Mouse (Mus musculus) stomach, embryonic 15.5 days (tissue): Measurements from ENCODE around the gene Oaf. TPM values are rescaled to one million over a fixed set of nuclear protein-coding genes. Genes with fewer than 3 reads are reported as not detected.

Experiments used
- ATAC-seq: fragments of 200-750 bp; cut with Nextera tagmentation; 2 replicates; pipeline ENCODE4 v1.8.0; 2017; ENCODE audit warnings: low read depth, moderate number of reproducible peaks, moderate TSS enrichment; ENCODE audit not compliant: insufficient read depth, low FRiP score
- H3K27ac ChIP-seq: fragments of 300-500 bp; sonication (generic); 2 replicates; pipeline ENCODE4 v1.5.1; 2015; ENCODE audit warnings: mild to moderate bottlenecking, inconsistent platforms
- H3K27me3 ChIP-seq: fragments of 300-500 bp; sonication (generic); replicated peaks from 2 replicates; pipeline ENCODE4 v1.6.1; 2015; ENCODE audit warnings: inconsistent platforms
- H3K36me3 ChIP-seq: fragments of 300-500 bp; sonication (generic); 2 replicates; pipeline ENCODE4 v1.6.1; 2015; ENCODE audit warnings: inconsistent platforms
- H3K4me1 ChIP-seq: fragments of 300-500 bp; sonication (generic); 2 replicates; pipeline ENCODE4 v1.6.1; 2015; ENCODE audit warnings: inconsistent platforms
- H3K4me2 ChIP-seq: fragments of 300-500 bp; sonication (generic); 2 replicates; pipeline ENCODE4 v1.6.1; 2015; ENCODE audit warnings: mild to moderate bottlenecking, inconsistent platforms
- H3K4me3 ChIP-seq: fragments of 300-500 bp; sonication (generic); replicated peaks from 2 replicates; pipeline ENCODE4 v1.5.1; 2015; ENCODE audit warnings: inconsistent platforms
- H3K9ac ChIP-seq: fragments of 300-500 bp; sonication (generic); 2 replicates; pipeline ENCODE4 v1.6.1; 2015; ENCODE audit warnings: inconsistent platforms
- H3K9me3 ChIP-seq: fragments of 300-500 bp; sonication (generic); 2 replicates; pipeline ENCODE4 v1.6.1; 2016; ENCODE audit warnings: inconsistent platforms
- WGBS: fragments of 180-500 bp; shearing (Covaris S2); methylation state at CpG from one replicate; pipeline ENCODE4 v1.1.7; 2015; 5-methylcytosine and 5-hydroxymethylcytosine counted together
- polyA plus RNA-seq: library from polyadenylated mRNA; unstranded; fragments of >200 nt; fragmentation: Nextera tagmentation; extraction: Ambion mirVana; gene quantifications from 2 replicates; pipeline ENCODE4 v1.2.1, GENCODE M21; 2015

Gene Oaf
- polyA plus RNA-seq, 1 experiment from 2014 or later, result 65.7 TPM

DNA sequence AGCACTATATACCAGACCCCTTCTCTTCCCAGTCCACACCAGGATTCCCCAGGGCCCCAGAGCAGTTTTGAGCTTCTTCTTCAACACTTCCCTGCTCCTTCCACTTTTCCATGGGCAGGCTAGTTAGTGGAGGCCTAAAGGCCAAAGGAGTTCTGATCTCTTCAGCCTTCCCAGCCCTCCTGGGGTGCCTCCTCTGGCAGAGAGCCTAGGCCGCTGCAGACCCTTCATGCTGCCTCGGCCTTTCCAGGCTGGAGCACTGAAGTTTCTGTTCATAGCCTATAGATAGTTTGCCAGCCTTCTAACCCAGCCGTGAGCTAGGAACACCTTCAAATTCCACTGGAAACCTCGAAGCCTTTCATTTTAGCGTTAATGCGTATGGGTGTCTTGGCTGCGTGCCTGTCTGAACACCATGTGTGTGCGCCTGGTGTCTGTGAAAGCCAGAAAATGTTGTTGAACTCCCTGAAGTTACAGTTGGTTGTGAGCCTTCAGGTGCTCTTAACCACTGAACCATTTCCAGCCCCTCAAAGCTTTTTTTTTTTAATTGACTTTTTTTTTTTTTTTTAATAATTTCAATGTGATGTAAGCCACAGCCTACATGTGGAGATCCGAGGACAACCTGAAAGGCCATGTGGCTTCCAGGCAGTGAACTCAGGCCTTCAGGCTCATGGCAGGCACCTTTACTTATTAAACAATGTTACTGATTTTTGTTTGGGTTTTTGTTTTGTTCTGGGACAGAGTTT is 23.3 kb upstream of the Oaf start:
- Histone ChIP-seq H3K27me3 (no peaks in the 10 kb centered on the region), H3K4me3 (no peak overlapping the region), H3K9ac (no peak overlapping the region), H3K4me2 (no peak overlapping the region), H3K27ac (peak overlapping the region; percentile 95), H3K4me1 (peaks cover 30% of the 10 kb centered on the region), H3K36me3 (no peaks in the 10 kb centered on the region), H3K9me3 (no peaks in the 10 kb centered on the region)
- no peak for ATAC-seq
- 48% methylated on average over 9 of the region's 9 CpGs for WGBS

DNA sequence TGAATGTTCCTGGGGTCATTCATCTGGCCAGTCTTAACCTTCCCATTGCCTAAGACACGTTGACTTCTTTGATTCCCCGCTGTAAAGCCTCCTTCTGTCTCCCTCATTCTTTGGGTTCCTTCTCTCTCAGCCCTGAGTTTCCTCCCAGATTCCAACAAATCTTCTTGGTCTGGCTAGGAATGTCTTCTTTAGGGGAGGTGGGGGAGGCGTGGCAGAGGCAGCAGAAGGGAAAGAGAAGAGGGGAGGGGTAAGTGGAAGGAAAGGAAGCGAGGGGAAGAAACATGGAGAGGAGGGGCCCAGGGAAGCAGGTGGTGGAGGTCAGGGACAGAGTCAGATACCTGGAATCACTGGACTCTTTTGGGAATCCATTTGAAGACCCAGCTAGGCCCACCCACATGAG is 22.7 kb upstream of the Oaf start:
- no peaks in the 10 kb centered on the region for H3K9me3 ChIP-seq
- peak overlapping the region; percentile 95 for H3K27ac ChIP-seq
- H3K36me3 ChIP-seq, result no peaks in the 10 kb centered on the region
- peaks cover 30% of the 10 kb centered on the region for H3K4me1 ChIP-seq
- H3K9ac ChIP-seq, result no peak overlapping the region
- H3K4me2 ChIP-seq, result no peak overlapping the region
- no peak overlapping the region for H3K4me3 ChIP-seq
- WGBS, result 48% methylated on average over 4 of the region's 4 CpGs
- no peak for ATAC-seq
- no peaks in the 10 kb centered on the region for H3K27me3 ChIP-seq

DNA sequence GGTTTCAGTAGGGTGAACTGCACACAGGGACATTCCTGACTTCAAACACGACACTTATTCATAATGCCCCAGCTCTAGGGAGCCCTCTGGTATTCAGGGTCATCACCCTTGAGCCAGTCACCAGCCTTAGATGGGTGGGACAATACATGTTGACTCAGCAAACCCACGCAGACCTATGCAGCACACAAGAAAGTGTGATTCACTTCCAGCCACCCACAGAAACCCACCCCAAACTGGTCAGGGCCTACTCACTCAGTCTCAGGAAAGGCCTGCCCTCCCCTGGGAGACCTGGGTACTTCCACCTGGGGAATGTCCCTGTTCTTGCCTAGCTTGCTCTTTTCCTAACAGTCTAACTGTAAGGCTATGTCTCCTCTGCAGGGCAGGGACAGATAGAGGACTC is 22.2 kb upstream of the Oaf start:
- Histone ChIP-seq H3K27me3 (no peaks in the 10 kb centered on the region), H3K4me1 (peaks cover 30% of the 10 kb centered on the region), H3K4me3 (no peak overlapping the region), H3K4me2 (no peak overlapping the region), H3K9ac (no peak overlapping the region), H3K36me3 (no peaks in the 10 kb centered on the region), H3K27ac (peak overlapping the region; percentile 95), H3K9me3 (no peaks in the 10 kb centered on the region)
- 29% methylated on average over 2 of the region's 2 CpGs for WGBS
- ATAC-seq, result 0 out of 2 replicates have a peak, but pooled peaks have one; percentile 4

DNA sequence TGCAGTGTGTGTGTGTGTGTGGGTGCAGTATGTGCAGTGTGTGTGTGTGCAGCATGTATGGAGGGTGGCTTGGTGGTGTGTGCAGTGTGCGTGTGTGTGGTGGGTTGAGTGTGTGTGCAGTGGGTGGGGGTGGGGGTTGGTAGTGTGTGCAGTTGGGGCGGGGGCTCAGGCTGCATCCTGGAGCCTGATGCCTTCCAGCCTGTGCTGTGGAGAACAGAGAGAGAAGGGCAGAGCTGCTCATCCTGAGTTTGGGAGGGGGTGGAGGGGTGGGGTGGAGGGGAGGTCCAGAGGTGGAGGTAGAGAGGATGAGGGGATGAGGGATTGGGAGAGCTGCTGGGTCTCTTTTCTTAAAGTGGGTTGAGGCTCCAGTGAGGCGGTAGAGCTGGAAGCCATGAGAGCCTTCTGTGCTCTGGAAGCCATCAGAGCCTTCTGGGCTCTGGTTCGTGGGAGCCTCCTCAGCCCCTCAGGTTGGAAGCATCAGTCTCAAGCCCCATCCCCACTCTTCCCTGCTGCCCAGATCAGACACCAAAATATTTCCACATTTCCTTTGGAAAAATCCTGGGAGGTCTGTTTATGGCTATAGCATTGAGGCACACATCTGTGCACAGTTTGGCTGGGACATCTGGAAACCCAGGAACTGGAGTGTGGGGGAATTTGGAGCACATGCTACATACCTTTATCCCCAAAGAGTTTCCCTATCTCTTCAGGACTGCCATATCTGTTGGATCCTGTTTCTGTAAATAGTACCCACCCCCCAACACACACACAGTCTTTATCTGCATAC is 21.6 kb upstream of the Oaf start:
- H3K9me3 ChIP-seq, result no peaks in the 10 kb centered on the region
- no peaks in the 10 kb centered on the region for H3K27me3 ChIP-seq
- H3K9ac ChIP-seq, result no peak overlapping the region
- no peaks in the 10 kb centered on the region for H3K36me3 ChIP-seq
- H3K27ac ChIP-seq, result peak overlapping the region; percentile 95
- ATAC-seq, result peak; percentile 31; the same call in 1 of the 2 replicates
- peaks cover 30% of the 10 kb centered on the region for H3K4me1 ChIP-seq
- WGBS, result 49% methylated on average over 3 of the region's 4 CpGs
- no peak overlapping the region for H3K4me2 ChIP-seq
- H3K4me3 ChIP-seq, result no peak overlapping the region

DNA sequence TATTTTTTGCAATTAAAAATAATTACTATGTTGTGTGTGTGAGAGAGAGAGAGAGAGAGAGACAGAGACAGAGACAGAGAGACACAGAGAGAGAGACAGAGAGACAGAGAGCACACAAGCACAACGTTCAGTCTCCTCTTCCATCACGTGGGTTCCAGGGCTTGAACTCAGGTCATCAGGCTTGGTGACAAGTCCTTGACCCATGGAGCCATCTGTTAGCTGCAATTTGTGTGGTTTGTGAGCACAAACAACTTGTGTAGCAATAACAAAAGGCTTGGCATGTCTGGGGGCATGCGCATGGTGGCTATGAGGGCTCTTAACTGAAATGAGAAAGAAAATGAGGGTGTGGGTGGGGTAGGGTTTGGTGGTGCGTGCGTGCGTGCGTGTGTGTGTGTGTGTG is 20.9 kb upstream of the Oaf start:
- peak overlapping the region; percentile 95 for H3K27ac ChIP-seq
- WGBS, result 66% methylated on average over 7 of the region's 7 CpGs
- H3K36me3 ChIP-seq, result no peaks in the 10 kb centered on the region
- no peak overlapping the region for H3K4me2 ChIP-seq
- H3K9ac ChIP-seq, result no peak overlapping the region
- no peaks in the 10 kb centered on the region for H3K9me3 ChIP-seq
- no peak overlapping the region for H3K4me3 ChIP-seq
- peaks cover 30% of the 10 kb centered on the region for H3K4me1 ChIP-seq
- ATAC-seq, result no peak
- no peaks in the 10 kb centered on the region for H3K27me3 ChIP-seq

DNA sequence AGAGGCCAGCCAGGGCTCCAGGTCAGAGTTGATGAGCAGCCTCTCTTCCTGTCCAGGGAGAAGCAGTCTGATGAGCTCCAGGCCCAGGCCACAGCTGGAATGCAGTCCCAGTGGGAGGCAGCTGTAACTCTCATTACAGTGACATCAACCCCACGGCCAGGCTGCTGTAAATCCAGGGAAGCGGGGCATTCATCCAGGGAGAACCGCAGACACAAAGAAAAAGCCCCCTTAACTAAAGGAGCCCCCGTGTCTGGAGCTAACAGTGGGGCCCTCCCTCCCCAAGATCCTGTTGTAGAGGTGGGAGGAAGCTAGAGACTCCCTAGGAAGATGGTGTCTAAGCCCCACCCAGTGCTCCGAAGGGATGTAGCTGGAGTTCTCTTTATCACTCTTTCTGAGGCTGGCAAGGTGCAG is 13.6 kb upstream of the Oaf start:
- H3K9me3 ChIP-seq, result no peaks in the 10 kb centered on the region
- H3K4me3 ChIP-seq, result no peak overlapping the region
- H3K36me3 ChIP-seq, result no peaks in the 10 kb centered on the region
- H3K27me3 ChIP-seq, result no peaks in the 10 kb centered on the region
- H3K4me2 ChIP-seq, result peak overlapping the region; percentile 10
- ATAC-seq, result peak; percentile 63; the same call in 1 of the 2 replicates
- H3K9ac ChIP-seq, result no peak overlapping the region
- H3K4me1 ChIP-seq, result peaks cover 10% of the 10 kb centered on the region; the same call in 1 of the 2 replicates
- 29% methylated on average over 5 of the region's 5 CpGs for WGBS
- H3K27ac ChIP-seq, result peak overlapping the region; percentile 80

DNA sequence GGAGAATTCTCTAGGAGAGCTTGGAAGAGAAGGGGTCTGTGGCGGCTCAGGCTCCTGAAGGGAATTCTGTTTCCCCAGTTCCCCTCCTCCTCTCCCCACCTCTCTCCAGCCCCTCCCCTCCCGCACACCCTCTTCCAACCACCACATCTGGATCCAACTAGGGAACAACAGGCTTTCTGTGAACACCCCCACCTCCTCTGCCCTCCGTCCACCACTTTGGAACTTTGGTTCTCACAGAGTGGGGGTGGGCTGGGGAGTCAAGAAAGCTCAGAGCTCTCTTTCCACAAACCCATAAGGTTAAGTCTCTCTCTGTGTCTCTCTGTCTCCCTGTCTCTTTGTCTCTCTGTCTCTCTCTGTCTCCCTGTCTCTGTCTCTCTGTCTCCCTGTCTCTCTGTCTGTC is 13.1 kb upstream of the Oaf start:
- Histone ChIP-seq H3K4me3 (no peak overlapping the region), H3K36me3 (no peaks in the 10 kb centered on the region), H3K9me3 (no peaks in the 10 kb centered on the region), H3K4me2 (peak overlapping the region; percentile 10; the same call in 1 of the 2 replicates), H3K27me3 (no peaks in the 10 kb centered on the region), H3K27ac (peak overlapping the region; percentile 80), H3K4me1 (peaks cover 10% of the 10 kb centered on the region; the same call in 1 of the 2 replicates), H3K9ac (no peak overlapping the region)
- 0 out of 2 replicates have a peak, but pooled peaks have one; percentile 6 for ATAC-seq
- WGBS, result 36% methylated on average over 3 of the region's 3 CpGs

DNA sequence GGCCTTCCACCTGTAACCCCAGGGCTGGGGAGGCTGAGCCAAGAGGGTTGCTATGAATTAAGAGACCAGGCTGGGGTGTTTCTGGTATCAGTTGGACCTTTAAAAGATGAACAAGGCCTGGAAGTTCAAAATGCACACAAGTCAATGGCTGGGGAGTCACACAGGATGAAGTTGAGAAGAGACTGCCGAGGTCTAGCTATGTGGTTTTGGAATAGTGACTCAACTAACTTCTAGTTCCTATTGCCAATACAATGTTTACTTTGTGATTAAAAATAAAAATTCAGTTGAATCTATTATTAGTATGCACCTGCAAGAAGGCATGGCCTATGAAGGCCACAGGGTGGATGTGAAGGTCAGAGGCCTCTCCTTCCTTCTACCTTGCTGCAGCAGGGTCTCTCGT is 12.1 kb upstream of the Oaf start:
- Histone ChIP-seq H3K4me3 (no peak overlapping the region), H3K27ac (no peak overlapping the region), H3K9me3 (no peaks in the 10 kb centered on the region), H3K27me3 (no peaks in the 10 kb centered on the region), H3K4me2 (no peak overlapping the region), H3K4me1 (peaks cover 12% of the 10 kb centered on the region), H3K9ac (no peak overlapping the region), H3K36me3 (no peaks in the 10 kb centered on the region)
- no peak for ATAC-seq
- 68% methylated on average over 2 of the region's 2 CpGs for WGBS

DNA sequence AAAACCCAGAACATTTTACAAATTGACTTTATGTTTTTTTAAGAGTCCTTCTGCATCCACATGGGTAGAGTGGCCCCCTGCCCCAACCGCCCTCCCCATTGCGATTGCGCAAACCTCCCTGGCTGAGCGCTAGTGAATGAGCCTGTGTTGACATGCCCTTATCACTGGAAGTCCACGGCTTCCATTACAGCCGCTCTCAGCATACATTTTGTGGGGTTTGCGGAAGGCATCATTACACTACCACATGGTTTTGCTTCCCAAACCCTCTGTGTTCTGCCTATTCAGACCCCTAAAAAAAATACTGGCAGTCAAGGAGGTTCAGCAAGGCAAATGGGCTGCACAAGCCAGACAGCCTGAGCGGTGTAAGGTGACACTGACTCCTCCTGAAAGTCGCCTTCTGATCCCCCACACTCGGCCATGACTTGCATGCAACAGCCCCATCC is 7.0 kb upstream of the Oaf start:
- WGBS, result 19% methylated on average over 10 of the region's 10 CpGs
- H3K27ac ChIP-seq, result no peak overlapping the region
- no peak for ATAC-seq
- no peaks in the 10 kb centered on the region for H3K27me3 ChIP-seq
- H3K36me3 ChIP-seq, result no peaks in the 10 kb centered on the region
- no peak overlapping the region for H3K9ac ChIP-seq
- 0 out of 2 replicates have a peak overlapping the region, but pooled peaks have one; percentile 27 for H3K4me2 ChIP-seq
- H3K4me1 ChIP-seq, result peaks cover 3% of the 10 kb centered on the region; the same call in 1 of the 2 replicates
- H3K9me3 ChIP-seq, result no peaks in the 10 kb centered on the region
- H3K4me3 ChIP-seq, result no peak overlapping the region

DNA sequence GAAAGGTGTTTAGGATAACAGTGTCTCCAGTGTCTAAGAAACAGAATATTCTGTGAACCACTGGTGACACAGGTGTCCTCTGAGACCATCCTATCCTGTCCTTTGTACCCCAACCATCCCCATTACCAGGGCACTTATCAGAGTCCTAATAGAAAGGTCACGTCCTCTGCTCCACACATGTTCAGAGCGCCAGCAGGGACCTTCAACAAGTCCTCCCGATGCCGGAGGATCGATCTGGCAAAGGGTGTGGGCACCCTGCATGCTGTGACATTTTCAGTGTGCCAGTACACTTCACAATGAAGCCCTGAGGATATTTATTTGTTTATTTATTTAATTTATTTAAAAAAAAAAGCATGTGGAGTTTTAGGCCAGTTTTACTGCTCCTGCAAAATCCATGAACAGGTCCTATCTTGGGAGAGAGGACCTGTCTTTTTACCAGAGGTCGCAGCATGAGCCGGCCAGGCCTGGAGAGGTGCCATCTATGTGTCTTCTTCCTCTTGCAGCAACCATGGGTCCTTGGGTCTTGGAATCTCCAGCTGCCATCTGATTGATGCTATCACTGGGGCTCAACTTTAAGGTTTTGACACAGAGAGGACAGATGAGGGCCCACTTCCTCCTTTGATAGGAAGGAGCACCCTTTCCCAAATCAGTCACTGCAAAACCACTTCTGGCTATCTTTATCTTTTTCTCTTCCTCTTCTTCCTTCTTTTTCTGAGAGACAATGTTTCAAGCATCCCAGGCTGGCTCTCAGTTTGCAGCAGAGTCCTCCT is 6.3 kb upstream of the Oaf start:
- no peak for ATAC-seq
- no peaks in the 10 kb centered on the region for H3K9me3 ChIP-seq
- WGBS, result 81% methylated on average over 7 of the region's 7 CpGs

DNA sequence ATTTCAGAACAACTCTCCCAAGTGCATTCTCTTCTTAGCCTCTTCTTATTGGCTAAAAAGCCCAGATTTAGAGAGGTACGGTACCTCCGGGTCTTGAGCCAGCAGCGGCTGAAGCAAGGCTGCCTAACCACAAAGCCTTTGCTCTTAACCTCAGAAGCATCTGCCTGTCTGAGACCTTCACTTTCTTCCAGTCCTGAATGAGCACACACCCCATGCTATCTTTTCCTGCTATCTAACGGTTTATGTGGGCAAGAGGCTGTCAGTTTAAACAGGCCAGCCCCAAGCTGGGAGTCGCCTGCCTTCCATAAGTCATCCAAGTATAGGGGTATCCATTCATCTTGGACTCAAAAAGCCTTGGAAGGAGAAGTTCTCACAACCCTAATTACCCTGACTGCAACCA is 2.7 kb upstream of the Oaf start:
- Histone ChIP-seq H3K4me3 (no peak overlapping the region), H3K9me3 (no peaks in the 10 kb centered on the region), H3K36me3 (no peaks in the 10 kb centered on the region), H3K4me2 (no peak overlapping the region), H3K4me1 (peaks cover 22% of the 10 kb centered on the region), H3K9ac (no peak overlapping the region), H3K27me3 (no peaks in the 10 kb centered on the region), H3K27ac (no peak overlapping the region)
- WGBS, result 80% methylated on average over 5 of the region's 5 CpGs
- ATAC-seq, result no peak

More for the DNA sequence above, 6.3 kb upstream of the Oaf start:
- Histone ChIP-seq H3K36me3 (no peaks in the 10 kb centered on the region), H3K4me2 (no peak overlapping the region), H3K27me3 (no peaks in the 10 kb centered on the region), H3K4me3 (no peak overlapping the region), H3K4me1 (peaks cover 8% of the 10 kb centered on the region), H3K27ac (no peak overlapping the region), H3K9ac (no peak overlapping the region)
